Mouse (Mus musculus): ENCODE results near the gene Inip. TPM values are rescaled to one million over a fixed set of nuclear protein-coding genes. Genes with fewer than 3 reads are reported as not detected.

Inip gene
- polyA plus RNA-seq, 1 experiment from 2014 or later: 16.7 TPM

- Histone ChIP-seq H3K27ac (ENCODE audit: low read depth, low read length) (peak overlapping the region; percentile 28; the same call in 1 of the 2 replicates), H3K27me3 (replicated peaks; ENCODE audit: control insufficient read depth, insufficient read depth, low read length) (no peaks in the 10 kb centered on the region), H3K4me3 (ENCODE audit: low read depth, low read length) (peak overlapping the region; percentile 93; the same call in 1 of the 2 replicates), H3K36me3 (ENCODE audit: control insufficient read depth, insufficient read depth) (no peaks in the 10 kb centered on the region), H3K4me2 (replicated peaks; ENCODE audit: low read depth) (peak overlapping the region; percentile 97), H3K9me3 (ENCODE audit: control insufficient read depth) (no peaks in the 10 kb centered on the region), H3K4me1 (replicated peaks; ENCODE audit: control insufficient read depth, insufficient read depth, low read length) (no peaks in the 10 kb centered on the region), H3K9ac (ENCODE audit: low read depth, low read length) (peak overlapping the region; percentile 71)
- 20% methylated on average over 9 of the region's 9 CpGs for WGBS
- ATAC-seq: no peak
- TF ChIP-seq CTCF (IDR thresholded peaks at IDR 0.05; ENCODE audit: low read depth): no peak
Observed at GRCm38 (mm10) chr4:59806879-59807195, 5.4 kb upstream of the Inip start.

DNA sequence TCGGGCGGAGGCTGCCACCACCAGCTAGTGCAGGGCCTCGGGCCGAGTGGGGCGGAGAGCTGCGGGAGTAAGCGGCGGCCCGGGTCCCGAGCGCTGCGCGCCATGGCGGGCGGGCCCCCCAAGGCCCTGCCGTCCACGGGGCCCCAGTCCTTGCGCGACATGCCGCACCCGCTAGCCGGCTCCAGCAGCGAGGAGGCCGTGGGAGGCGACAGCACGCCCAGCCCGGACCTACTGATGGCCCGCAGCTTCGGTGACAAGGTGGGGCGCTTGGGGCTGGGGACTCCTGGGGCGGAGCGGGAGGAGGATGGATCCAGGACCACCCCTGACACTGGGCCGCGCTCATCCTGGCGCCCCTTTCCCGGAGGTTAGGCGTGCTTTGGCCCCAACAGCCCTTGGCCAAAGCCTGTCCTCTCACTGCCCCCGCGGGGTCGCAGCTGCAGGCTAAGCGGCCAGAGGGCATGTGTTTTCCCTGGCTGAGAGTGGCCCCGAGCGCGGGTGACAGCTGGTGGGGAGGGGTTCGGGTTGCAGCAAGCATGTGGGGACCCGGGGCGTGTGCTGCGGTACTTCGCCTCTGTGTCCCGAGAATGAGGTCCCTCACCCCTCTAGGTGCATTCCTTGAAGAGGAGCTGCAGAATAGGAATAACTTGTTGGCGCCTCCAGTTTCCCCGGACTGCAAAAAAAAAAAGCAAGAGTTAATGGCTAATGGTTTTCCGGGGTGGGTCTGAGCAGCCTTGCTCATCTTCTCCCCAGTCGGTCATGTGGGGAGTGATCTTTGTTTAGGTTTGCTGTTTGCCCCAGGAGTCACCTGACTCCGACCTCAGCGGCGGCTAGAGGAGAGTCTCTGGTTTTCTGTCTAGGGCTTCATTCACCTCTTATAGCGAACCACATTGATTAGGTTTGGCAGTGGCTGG, 4.8 kb upstream of the Inip start:
- no peaks in the 10 kb centered on the region for H3K36me3 ChIP-seq (ENCODE audit: control insufficient read depth, insufficient read depth)
- under 1% methylated on average over 53 of the region's 58 CpGs for WGBS
- peak overlapping the region; percentile 97 for H3K4me2 ChIP-seq (replicated peaks; ENCODE audit: low read depth)
- H3K27me3 ChIP-seq (replicated peaks; ENCODE audit: control insufficient read depth, insufficient read depth, low read length): no peaks in the 10 kb centered on the region
- H3K4me1 ChIP-seq (replicated peaks; ENCODE audit: control insufficient read depth, insufficient read depth, low read length): no peaks in the 10 kb centered on the region
- H3K4me3 ChIP-seq (ENCODE audit: low read depth, low read length): peak overlapping the region; percentile 93
- peak; percentile 52 for ATAC-seq
- H3K9ac ChIP-seq (ENCODE audit: low read depth, low read length): peak overlapping the region; percentile 71
- peak overlapping the region; percentile 50 for H3K27ac ChIP-seq (ENCODE audit: low read depth, low read length)
- no peak for TF ChIP-seq CTCF (IDR thresholded peaks at IDR 0.05; ENCODE audit: low read depth)
- H3K9me3 ChIP-seq (ENCODE audit: control insufficient read depth): no peaks in the 10 kb centered on the region

GRCm38 (mm10) chr4:59805181-59805967, 4.0 kb upstream of the Inip start, which contains the start of gene Snx30:
Snx30 (plus strand) TSS chr4:59805840.
- Histone ChIP-seq H3K27ac (ENCODE audit: low read depth, low read length) (peak within 1 kb of the TSS; percentile 50), H3K27me3 (replicated peaks; ENCODE audit: control insufficient read depth, insufficient read depth, low read length) (no peaks in the 10 kb centered on the region), H3K9ac (ENCODE audit: low read depth, low read length) (peak within 1 kb of the TSS; percentile 71), H3K4me2 (replicated peaks; ENCODE audit: low read depth) (peak within 1 kb of the TSS; percentile 97), H3K36me3 (ENCODE audit: control insufficient read depth, insufficient read depth) (no peaks in the 10 kb centered on the region), H3K4me1 (replicated peaks; ENCODE audit: control insufficient read depth, insufficient read depth, low read length) (no peaks in the 10 kb centered on the region), H3K4me3 (ENCODE audit: low read depth, low read length) (peak within 1 kb of the TSS; percentile 93), H3K9me3 (ENCODE audit: control insufficient read depth) (no peaks in the 10 kb centered on the region)
- no peak; the same call in 1 of the 2 replicates for TF ChIP-seq CTCF (IDR thresholded peaks at IDR 0.05; ENCODE audit: low read depth)
- 5% methylated on average over 32 of the region's 45 CpGs for WGBS
- peak; percentile 96 for ATAC-seq

GRCm38 (mm10) chr4:59804754-59805153, 3.4 kb upstream of the Inip start:
- Histone ChIP-seq H3K9me3 (ENCODE audit: control insufficient read depth) (no peaks in the 10 kb centered on the region), H3K4me3 (ENCODE audit: low read depth, low read length) (peak overlapping the region; percentile 93; the same call in 1 of the 2 replicates), H3K36me3 (ENCODE audit: control insufficient read depth, insufficient read depth) (no peaks in the 10 kb centered on the region), H3K27me3 (replicated peaks; ENCODE audit: control insufficient read depth, insufficient read depth, low read length) (no peaks in the 10 kb centered on the region), H3K27ac (ENCODE audit: low read depth, low read length) (no peak overlapping the region), H3K4me1 (replicated peaks; ENCODE audit: control insufficient read depth, insufficient read depth, low read length) (no peaks in the 10 kb centered on the region), H3K4me2 (replicated peaks; ENCODE audit: low read depth) (peak overlapping the region; percentile 97), H3K9ac (ENCODE audit: low read depth, low read length) (no peak overlapping the region)
- no peak for TF ChIP-seq CTCF (IDR thresholded peaks at IDR 0.05; ENCODE audit: low read depth)
- 86% methylated on average over 1 of the region's 1 CpGs for WGBS
- ATAC-seq: no peak

- no peak for TF ChIP-seq CTCF (IDR thresholded peaks at IDR 0.05; ENCODE audit: low read depth)
- Histone ChIP-seq H3K27me3 (replicated peaks; ENCODE audit: control insufficient read depth, insufficient read depth, low read length) (no peaks in the 10 kb centered on the region), H3K4me1 (replicated peaks; ENCODE audit: control insufficient read depth, insufficient read depth, low read length) (no peaks in the 10 kb centered on the region), H3K27ac (ENCODE audit: low read depth, low read length) (no peak overlapping the region), H3K4me3 (ENCODE audit: low read depth, low read length) (no peak overlapping the region), H3K9ac (ENCODE audit: low read depth, low read length) (no peak overlapping the region), H3K9me3 (ENCODE audit: control insufficient read depth) (no peaks in the 10 kb centered on the region), H3K36me3 (ENCODE audit: control insufficient read depth, insufficient read depth) (no peaks in the 10 kb centered on the region), H3K4me2 (replicated peaks; ENCODE audit: low read depth) (no peak overlapping the region)
- ATAC-seq: no peak
- 81% methylated on average over 5 of the region's 5 CpGs for WGBS
Observed at GRCm38 (mm10) chr4:59803358-59803757, 2.0 kb upstream of the Inip start.

DNA sequence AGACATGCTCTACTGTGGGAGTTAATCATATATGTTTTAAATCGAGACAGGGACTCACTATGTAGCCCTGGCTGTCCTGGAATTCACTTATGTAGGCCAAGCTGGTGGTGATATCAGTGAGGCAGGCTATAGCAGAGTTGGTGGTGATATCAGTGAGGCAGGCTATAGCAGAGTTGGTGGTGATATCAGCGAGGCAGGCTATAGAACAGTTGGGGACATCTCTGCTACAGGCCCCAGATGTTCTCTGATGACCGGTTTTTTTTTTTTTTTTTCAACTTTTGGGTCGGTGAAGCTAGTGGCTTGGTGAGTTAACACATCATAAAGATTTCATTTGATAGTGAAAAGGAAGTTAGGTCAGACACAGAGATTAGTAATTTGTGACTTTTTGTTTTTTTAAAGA, 1.4 kb upstream of the Inip start:
- H3K27ac ChIP-seq (ENCODE audit: low read depth, low read length): no peak overlapping the region
- H3K27me3 ChIP-seq (replicated peaks; ENCODE audit: control insufficient read depth, insufficient read depth, low read length): no peaks in the 10 kb centered on the region
- TF ChIP-seq CTCF (IDR thresholded peaks at IDR 0.05; ENCODE audit: low read depth): no peak
- H3K9me3 ChIP-seq (ENCODE audit: control insufficient read depth): no peaks in the 10 kb centered on the region
- no peak overlapping the region for H3K4me2 ChIP-seq (replicated peaks; ENCODE audit: low read depth)
- no peak overlapping the region for H3K4me3 ChIP-seq (ENCODE audit: low read depth, low read length)
- WGBS: 61% methylated on average over 4 of the region's 4 CpGs
- no peak for ATAC-seq
- H3K4me1 ChIP-seq (replicated peaks; ENCODE audit: control insufficient read depth, insufficient read depth, low read length): no peaks in the 10 kb centered on the region
- no peak overlapping the region for H3K9ac ChIP-seq (ENCODE audit: low read depth, low read length)
- no peaks in the 10 kb centered on the region for H3K36me3 ChIP-seq (ENCODE audit: control insufficient read depth, insufficient read depth)
